Mouse (Mus musculus): ENCODE results near the gene Naxe. TPM values are rescaled to one million over a fixed set of nuclear protein-coding genes. Genes with fewer than 3 reads are reported as not detected.

Gene Naxe
- 25.4 and 41.6 TPM in 2 replicates for polyA plus RNA-seq (2012; rRNA removed)

- WGBS: under 1% methylated on average over 60 of the region's 60 CpGs
- H3K4me3 ChIP-seq (ENCODE audit: low read depth, low read length): peak within 1 kb of the TSS; percentile 95
- no peaks in the 10 kb centered on the region for H3K27me3 ChIP-seq (ENCODE audit: control insufficient read depth, insufficient read depth, low read length)
- H3K4me1 ChIP-seq (ENCODE audit: control insufficient read depth, insufficient read depth, insufficient read length, low read length): peaks cover 3% of the 10 kb centered on the region; the same call in 1 of the 2 replicates
- H3K36me3 ChIP-seq (ENCODE audit: control insufficient read depth, insufficient read depth, low read length): peaks cover 8% of the 10 kb centered on the region
- H3K27ac ChIP-seq (ENCODE audit: insufficient read depth, low read depth, low read length): no peak within 1 kb of the TSS
- no peak for TF ChIP-seq CTCF (IDR thresholded peaks at IDR 0.05; ENCODE audit: extremely low read depth, insufficient read length, insufficient replicate concordance, low read depth, low read length)
- peak; percentile 70 for TF ChIP-seq POLR2A (IDR thresholded peaks at IDR 0.05; ENCODE audit: low read depth, low read length)
Observed at GRCm38 (mm10) chr3:88057902-88058696, at the start of gene Naxe. TSS of gene Naxe (minus strand) at chr3:88058495.

- H3K36me3 ChIP-seq (ENCODE audit: control insufficient read depth, insufficient read depth, low read length): peaks cover 15% of the 10 kb centered on the region
- no peak overlapping the region for H3K27ac ChIP-seq (ENCODE audit: insufficient read depth, low read depth, low read length)
- WGBS: 96% methylated on average over 4 of the region's 4 CpGs
- no peaks in the 10 kb centered on the region for H3K27me3 ChIP-seq (ENCODE audit: control insufficient read depth, insufficient read depth, low read length)
- H3K4me1 ChIP-seq (ENCODE audit: control insufficient read depth, insufficient read depth, insufficient read length, low read length): no peaks in the 10 kb centered on the region
- no peak for TF ChIP-seq CTCF (IDR thresholded peaks at IDR 0.05; ENCODE audit: extremely low read depth, insufficient read length, insufficient replicate concordance, low read depth, low read length)
- TF ChIP-seq POLR2A (IDR thresholded peaks at IDR 0.05; ENCODE audit: low read depth, low read length): no peak
- no peak overlapping the region for H3K4me3 ChIP-seq (ENCODE audit: low read depth, low read length)
Observed at GRCm38 (mm10) chr3:88106126-88106525, 47.8 kb upstream of the Naxe start.

- TF ChIP-seq POLR2A (IDR thresholded peaks at IDR 0.05; ENCODE audit: low read depth, low read length): no peak
- TF ChIP-seq CTCF (IDR thresholded peaks at IDR 0.05; ENCODE audit: extremely low read depth, insufficient read length, insufficient replicate concordance, low read depth, low read length): no peak
- 73% methylated on average over 6 of the region's 6 CpGs for WGBS
- peak overlapping the region; percentile 12 for H3K27ac ChIP-seq (ENCODE audit: insufficient read depth, low read depth, low read length)
- H3K4me3 ChIP-seq (ENCODE audit: low read depth, low read length): no peak overlapping the region
- no peaks in the 10 kb centered on the region for H3K4me1 ChIP-seq (ENCODE audit: control insufficient read depth, insufficient read depth, insufficient read length, low read length)
- no peaks in the 10 kb centered on the region for H3K27me3 ChIP-seq (ENCODE audit: control insufficient read depth, insufficient read depth, low read length)
- H3K36me3 ChIP-seq (ENCODE audit: control insufficient read depth, insufficient read depth, low read length): peaks cover 15% of the 10 kb centered on the region
Observed at GRCm38 (mm10) chr3:88102611-88103010, 44.3 kb upstream of the Naxe start.

DNA sequence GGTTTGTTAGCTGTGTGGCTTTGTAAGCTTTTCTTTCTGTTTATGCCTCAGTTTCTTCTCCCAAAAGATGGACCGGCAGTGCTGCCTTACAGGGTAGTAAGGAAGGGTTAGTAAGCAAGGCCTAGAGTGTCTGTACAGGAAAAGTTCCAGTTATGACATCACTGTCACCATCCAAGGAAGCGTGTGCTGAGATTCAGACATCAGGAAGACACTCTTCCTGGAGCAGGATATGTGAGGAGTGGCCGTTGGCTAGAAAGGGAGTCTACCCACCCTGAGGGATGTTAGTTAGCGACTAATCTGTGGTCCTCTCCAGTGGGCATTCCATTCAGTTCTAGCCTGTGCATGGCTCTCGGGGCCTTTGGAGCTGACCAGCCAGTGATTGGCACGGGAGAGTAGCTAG lies 43.9 kb upstream of the Naxe start:
- Histone ChIP-seq H3K4me1 (ENCODE audit: control insufficient read depth, insufficient read depth, insufficient read length, low read length) (no peaks in the 10 kb centered on the region), H3K27me3 (ENCODE audit: control insufficient read depth, insufficient read depth, low read length) (no peaks in the 10 kb centered on the region), H3K36me3 (ENCODE audit: control insufficient read depth, insufficient read depth, low read length) (peaks cover 15% of the 10 kb centered on the region), H3K4me3 (ENCODE audit: low read depth, low read length) (no peak overlapping the region), H3K27ac (ENCODE audit: insufficient read depth, low read depth, low read length) (peak overlapping the region; percentile 12; the same call in 1 of the 2 replicates)
- WGBS: 92% methylated on average over 6 of the region's 6 CpGs
- TF ChIP-seq CTCF (IDR thresholded peaks at IDR 0.05; ENCODE audit: extremely low read depth, insufficient read length, insufficient replicate concordance, low read depth, low read length) (no peak), POLR2A (IDR thresholded peaks at IDR 0.05; ENCODE audit: low read depth, low read length) (no peak)

DNA sequence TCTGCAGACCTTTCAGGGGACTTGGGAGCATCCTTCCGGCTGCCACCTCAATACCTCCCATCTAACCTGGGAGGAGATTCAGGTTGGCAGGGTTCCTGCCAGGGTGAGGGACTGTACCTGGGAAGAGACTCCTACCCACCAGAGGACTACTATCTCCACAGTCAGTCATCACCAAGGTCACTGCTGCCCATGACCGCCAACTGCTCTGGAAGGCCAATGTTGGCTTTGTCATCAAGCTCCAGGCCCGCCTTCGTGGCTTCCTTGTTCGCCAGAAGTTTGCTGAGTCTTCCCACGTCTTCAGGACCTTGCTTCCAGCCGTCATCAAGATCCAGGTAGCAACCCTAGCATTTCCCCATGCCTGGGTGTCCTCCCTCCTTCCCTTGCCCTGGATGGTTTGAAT lies 43.4 kb upstream of the Naxe start:
- H3K36me3 ChIP-seq (ENCODE audit: control insufficient read depth, insufficient read depth, low read length): peaks cover 15% of the 10 kb centered on the region
- no peak overlapping the region for H3K27ac ChIP-seq (ENCODE audit: insufficient read depth, low read depth, low read length)
- H3K4me1 ChIP-seq (ENCODE audit: control insufficient read depth, insufficient read depth, insufficient read length, low read length): no peaks in the 10 kb centered on the region
- H3K4me3 ChIP-seq (ENCODE audit: low read depth, low read length): no peak overlapping the region
- no peak for TF ChIP-seq POLR2A (IDR thresholded peaks at IDR 0.05; ENCODE audit: low read depth, low read length)
- no peak for TF ChIP-seq CTCF (IDR thresholded peaks at IDR 0.05; ENCODE audit: extremely low read depth, insufficient read length, insufficient replicate concordance, low read depth, low read length)
- H3K27me3 ChIP-seq (ENCODE audit: control insufficient read depth, insufficient read depth, low read length): no peaks in the 10 kb centered on the region
- 93% methylated on average over 7 of the region's 7 CpGs for WGBS

GRCm38 (mm10) chr3:88100251-88100650 lies 42.0 kb upstream of the Naxe start:
- 66% methylated on average over 3 of the region's 3 CpGs for WGBS
- TF ChIP-seq POLR2A (IDR thresholded peaks at IDR 0.05; ENCODE audit: low read depth, low read length): no peak
- TF ChIP-seq CTCF (IDR thresholded peaks at IDR 0.05; ENCODE audit: extremely low read depth, insufficient read length, insufficient replicate concordance, low read depth, low read length): no peak
- peaks cover 16% of the 10 kb centered on the region for H3K36me3 ChIP-seq (ENCODE audit: control insufficient read depth, insufficient read depth, low read length)

DNA sequence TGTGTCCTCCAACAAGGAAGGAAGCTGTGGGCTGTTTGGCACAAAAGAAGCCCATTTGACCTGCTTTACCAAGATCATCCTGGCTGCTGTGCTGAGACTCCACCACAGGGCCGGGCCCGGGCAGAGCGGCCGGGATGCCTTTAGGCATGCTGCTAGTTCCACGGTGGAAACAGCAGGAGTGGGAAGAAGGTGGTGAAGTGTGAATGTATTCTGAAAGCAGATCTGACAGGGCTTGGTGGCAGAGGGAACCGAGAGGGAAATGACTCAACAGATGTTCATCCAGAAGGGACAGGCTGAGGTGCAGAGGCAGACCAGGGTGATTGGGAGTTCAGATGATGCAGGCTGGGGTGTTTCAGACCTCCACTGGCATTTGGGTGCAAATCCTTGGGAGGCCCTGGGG lies 39.4 kb upstream of the Naxe start:
- Histone ChIP-seq H3K36me3 (ENCODE audit: control insufficient read depth, insufficient read depth, low read length) (peaks cover 11% of the 10 kb centered on the region), H3K27me3 (ENCODE audit: control insufficient read depth, insufficient read depth, low read length) (no peaks in the 10 kb centered on the region), H3K4me1 (ENCODE audit: control insufficient read depth, insufficient read depth, insufficient read length, low read length) (no peaks in the 10 kb centered on the region), H3K4me3 (ENCODE audit: low read depth, low read length) (no peak overlapping the region), H3K27ac (ENCODE audit: insufficient read depth, low read depth, low read length) (no peak overlapping the region)
- TF ChIP-seq CTCF (IDR thresholded peaks at IDR 0.05; ENCODE audit: extremely low read depth, insufficient read length, insufficient replicate concordance, low read depth, low read length) (no peak), POLR2A (IDR thresholded peaks at IDR 0.05; ENCODE audit: low read depth, low read length) (no peak)
- 81% methylated on average over 6 of the region's 6 CpGs for WGBS

More at GRCm38 (mm10) chr3:88100251-88100650, 42.0 kb upstream of the Naxe start:
- no peaks in the 10 kb centered on the region for H3K27me3 ChIP-seq (ENCODE audit: control insufficient read depth, insufficient read depth, low read length)
- no peak overlapping the region for H3K27ac ChIP-seq (ENCODE audit: insufficient read depth, low read depth, low read length)
- H3K4me1 ChIP-seq (ENCODE audit: control insufficient read depth, insufficient read depth, insufficient read length, low read length): no peaks in the 10 kb centered on the region
- no peak overlapping the region for H3K4me3 ChIP-seq (ENCODE audit: low read depth, low read length)

Measured in small intestine, adult 2 months (tissue).